Mouse (Mus musculus): ENCODE measurements at regions not wholly inside any gene's neighbourhood (a gene's known extent, or its start where the extent isn't known, plus 50 kb on each side); places are given as distances from the start of the nearest gene placed in this dataset.

- Histone ChIP-seq H3K9ac (replicated peaks; ENCODE audit: low read depth, low read length) (no peak overlapping the region), H3K27me3 (ENCODE audit: control insufficient read depth, insufficient read depth, low read length) (no peaks in the 10 kb centered on the region), H3K4me3 (ENCODE audit: low read depth, low read length) (no peak overlapping the region), H3K4me2 (replicated peaks; ENCODE audit: low read depth, low read length) (no peak overlapping the region), H3K27ac (ENCODE audit: low read length) (peak overlapping the region; percentile 77), H3K36me3 (ENCODE audit: control insufficient read depth, insufficient read depth, low read length) (no peaks in the 10 kb centered on the region), H3K9me3 (ENCODE audit: control insufficient read depth, low read depth, low read length) (no peaks in the 10 kb centered on the region), H3K4me1 (ENCODE audit: control insufficient read depth, insufficient read depth, low read length) (peaks cover 13% of the 10 kb centered on the region; the same call in 1 of the 2 replicates)
- 18% methylated on average over 10 of the region's 10 CpGs for WGBS
- peak; percentile 74 for ATAC-seq (ENCODE audit: insufficient number of reproducible peaks, insufficient read depth, low FRiP score, low read depth)
Observed at GRCm38 (mm10) chr12:25533709-25534619, 437.0 kb upstream of the Id2 start.

- Histone ChIP-seq H3K4me3 (ENCODE audit: low read depth, low read length) (no peak overlapping the region), H3K36me3 (ENCODE audit: control insufficient read depth, insufficient read depth, low read length) (no peaks in the 10 kb centered on the region), H3K4me2 (replicated peaks; ENCODE audit: low read depth, low read length) (no peak overlapping the region), H3K9ac (replicated peaks; ENCODE audit: low read depth, low read length) (no peak overlapping the region), H3K9me3 (ENCODE audit: control insufficient read depth, low read depth, low read length) (no peaks in the 10 kb centered on the region), H3K27ac (ENCODE audit: low read length) (no peak overlapping the region), H3K4me1 (ENCODE audit: control insufficient read depth, insufficient read depth, low read length) (peaks cover 9% of the 10 kb centered on the region; the same call in 1 of the 2 replicates), H3K27me3 (ENCODE audit: control insufficient read depth, insufficient read depth, low read length) (no peaks in the 10 kb centered on the region)
- 86% methylated on average over 3 of the region's 3 CpGs for WGBS
- ATAC-seq (ENCODE audit: insufficient number of reproducible peaks, insufficient read depth, low FRiP score, low read depth): no peak
Observed at GRCm38 (mm10) chr12:25530483-25530882, 433.5 kb upstream of the Id2 start.

- WGBS: 82% methylated on average over 3 of the region's 3 CpGs
- Histone ChIP-seq H3K9me3 (ENCODE audit: control insufficient read depth, low read depth, low read length) (no peaks in the 10 kb centered on the region), H3K4me3 (ENCODE audit: low read depth, low read length) (no peak overlapping the region), H3K27ac (ENCODE audit: low read length) (no peak overlapping the region), H3K4me2 (replicated peaks; ENCODE audit: low read depth, low read length) (no peak overlapping the region), H3K36me3 (ENCODE audit: control insufficient read depth, insufficient read depth, low read length) (no peaks in the 10 kb centered on the region), H3K27me3 (ENCODE audit: control insufficient read depth, insufficient read depth, low read length) (no peaks in the 10 kb centered on the region), H3K4me1 (ENCODE audit: control insufficient read depth, insufficient read depth, low read length) (peaks cover 6% of the 10 kb centered on the region; the same call in 1 of the 2 replicates), H3K9ac (replicated peaks; ENCODE audit: low read depth, low read length) (no peak overlapping the region)
- ATAC-seq (ENCODE audit: insufficient number of reproducible peaks, insufficient read depth, low FRiP score, low read depth): no peak
Observed at GRCm38 (mm10) chr12:25529537-25529936, 432.6 kb upstream of the Id2 start.

- H3K4me3 ChIP-seq (ENCODE audit: low read depth, low read length): no peak overlapping the region
- no peak for ATAC-seq (ENCODE audit: insufficient number of reproducible peaks, insufficient read depth, low FRiP score, low read depth)
- no peak overlapping the region for H3K27ac ChIP-seq (ENCODE audit: low read length)
- no peaks in the 10 kb centered on the region for H3K36me3 ChIP-seq (ENCODE audit: control insufficient read depth, insufficient read depth, low read length)
- no peaks in the 10 kb centered on the region for H3K4me1 ChIP-seq (ENCODE audit: control insufficient read depth, insufficient read depth, low read length)
- H3K27me3 ChIP-seq (ENCODE audit: control insufficient read depth, insufficient read depth, low read length): no peaks in the 10 kb centered on the region
- H3K9ac ChIP-seq (replicated peaks; ENCODE audit: low read depth, low read length): no peak overlapping the region
- H3K9me3 ChIP-seq (ENCODE audit: control insufficient read depth, low read depth, low read length): no peaks in the 10 kb centered on the region
- 77% methylated on average over 11 of the region's 11 CpGs for WGBS
- H3K4me2 ChIP-seq (replicated peaks; ENCODE audit: low read depth, low read length): no peak overlapping the region
Observed at GRCm38 (mm10) chr12:25526639-25527038, 429.7 kb upstream of the Id2 start.

- H3K4me2 ChIP-seq (replicated peaks; ENCODE audit: low read depth, low read length): no peak overlapping the region
- no peak for ATAC-seq (ENCODE audit: insufficient number of reproducible peaks, insufficient read depth, low FRiP score, low read depth)
- H3K27ac ChIP-seq (ENCODE audit: low read length): no peak overlapping the region
- no peak overlapping the region for H3K4me3 ChIP-seq (ENCODE audit: low read depth, low read length)
- no peaks in the 10 kb centered on the region for H3K36me3 ChIP-seq (ENCODE audit: control insufficient read depth, insufficient read depth, low read length)
- H3K4me1 ChIP-seq (ENCODE audit: control insufficient read depth, insufficient read depth, low read length): no peaks in the 10 kb centered on the region
- 80% methylated on average over 2 of the region's 2 CpGs for WGBS
- H3K9me3 ChIP-seq (ENCODE audit: control insufficient read depth, low read depth, low read length): no peaks in the 10 kb centered on the region
- no peaks in the 10 kb centered on the region for H3K27me3 ChIP-seq (ENCODE audit: control insufficient read depth, insufficient read depth, low read length)
- no peak overlapping the region for H3K9ac ChIP-seq (replicated peaks; ENCODE audit: low read depth, low read length)
Observed at GRCm38 (mm10) chr12:25516738-25517137, 419.8 kb upstream of the Id2 start.

GRCm38 (mm10) chr12:25513679-25514078 is 416.7 kb upstream of the Id2 start:
- Histone ChIP-seq H3K9me3 (ENCODE audit: control insufficient read depth, low read depth, low read length) (no peaks in the 10 kb centered on the region), H3K4me2 (replicated peaks; ENCODE audit: low read depth, low read length) (no peak overlapping the region), H3K4me3 (ENCODE audit: low read depth, low read length) (no peak overlapping the region), H3K27me3 (ENCODE audit: control insufficient read depth, insufficient read depth, low read length) (no peaks in the 10 kb centered on the region), H3K9ac (replicated peaks; ENCODE audit: low read depth, low read length) (no peak overlapping the region), H3K4me1 (ENCODE audit: control insufficient read depth, insufficient read depth, low read length) (no peaks in the 10 kb centered on the region), H3K36me3 (ENCODE audit: control insufficient read depth, insufficient read depth, low read length) (no peaks in the 10 kb centered on the region), H3K27ac (ENCODE audit: low read length) (no peak overlapping the region)
- ATAC-seq (ENCODE audit: insufficient number of reproducible peaks, insufficient read depth, low FRiP score, low read depth): no peak

GRCm38 (mm10) chr12:25509666-25510065 is 412.7 kb upstream of the Id2 start:
- WGBS: 81% methylated on average over 4 of the region's 4 CpGs
- Histone ChIP-seq H3K27ac (ENCODE audit: low read length) (no peak overlapping the region), H3K4me3 (ENCODE audit: low read depth, low read length) (no peak overlapping the region), H3K4me2 (replicated peaks; ENCODE audit: low read depth, low read length) (no peak overlapping the region), H3K4me1 (ENCODE audit: control insufficient read depth, insufficient read depth, low read length) (no peaks in the 10 kb centered on the region), H3K27me3 (ENCODE audit: control insufficient read depth, insufficient read depth, low read length) (no peaks in the 10 kb centered on the region), H3K36me3 (ENCODE audit: control insufficient read depth, insufficient read depth, low read length) (no peaks in the 10 kb centered on the region), H3K9me3 (ENCODE audit: control insufficient read depth, low read depth, low read length) (no peaks in the 10 kb centered on the region; the same call in 1 of the 2 replicates), H3K9ac (replicated peaks; ENCODE audit: low read depth, low read length) (no peak overlapping the region)
- ATAC-seq (ENCODE audit: insufficient number of reproducible peaks, insufficient read depth, low FRiP score, low read depth): no peak

GRCm38 (mm10) chr12:25493233-25493632 is 396.3 kb upstream of the Id2 start:
- WGBS: 80% methylated on average over 5 of the region's 5 CpGs
- Histone ChIP-seq H3K27ac (ENCODE audit: low read length) (no peak overlapping the region), H3K36me3 (ENCODE audit: control insufficient read depth, insufficient read depth, low read length) (no peaks in the 10 kb centered on the region), H3K4me2 (replicated peaks; ENCODE audit: low read depth, low read length) (no peak overlapping the region), H3K4me1 (ENCODE audit: control insufficient read depth, insufficient read depth, low read length) (no peaks in the 10 kb centered on the region), H3K9ac (replicated peaks; ENCODE audit: low read depth, low read length) (no peak overlapping the region), H3K9me3 (ENCODE audit: control insufficient read depth, low read depth, low read length) (no peaks in the 10 kb centered on the region), H3K4me3 (ENCODE audit: low read depth, low read length) (no peak overlapping the region), H3K27me3 (ENCODE audit: control insufficient read depth, insufficient read depth, low read length) (no peaks in the 10 kb centered on the region)
- ATAC-seq (ENCODE audit: insufficient number of reproducible peaks, insufficient read depth, low FRiP score, low read depth): no peak
